Mouse (Mus musculus) heart, postnatal 0 days (tissue): Measurements from ENCODE around the gene Nfib.

Experiments
- CTCF ChIP-seq: IDR thresholded peaks from 2 replicates; pipeline ENCODE4 v1.5.1; 2016; ENCODE audit warnings: antibody characterized with exemption, control low read depth, low read depth
- EP300 ChIP-seq: IDR thresholded peaks from 2 replicates; pipeline ENCODE4 v1.6.1; 2016; ENCODE audit warnings: antibody characterized with exemption, low read depth

- no peak for TF ChIP-seq CTCF
- TF ChIP-seq EP300: no peak
Observed at GRCm38 (mm10) chr4:82335266-82335865, 370.2 kb downstream of the Nfib start.
